Mouse (Mus musculus) fat pad, adult 2 months (tissue): ENCODE results near the gene Zfp882.
"Not testable (repeated sequence)": the region's sequence is repeated elsewhere in the genome, so short reads cannot be mapped to it uniquely, and the experiment has no call there.

Source experiments
- DNase-seq: peaks from one replicate; pipeline ENCODE4 v3.0.0-alpha.2; 2011; ENCODE audit warnings: low read depth, low spot score; ENCODE audit errors: extremely low read depth

Gene Zfp882

DNA sequence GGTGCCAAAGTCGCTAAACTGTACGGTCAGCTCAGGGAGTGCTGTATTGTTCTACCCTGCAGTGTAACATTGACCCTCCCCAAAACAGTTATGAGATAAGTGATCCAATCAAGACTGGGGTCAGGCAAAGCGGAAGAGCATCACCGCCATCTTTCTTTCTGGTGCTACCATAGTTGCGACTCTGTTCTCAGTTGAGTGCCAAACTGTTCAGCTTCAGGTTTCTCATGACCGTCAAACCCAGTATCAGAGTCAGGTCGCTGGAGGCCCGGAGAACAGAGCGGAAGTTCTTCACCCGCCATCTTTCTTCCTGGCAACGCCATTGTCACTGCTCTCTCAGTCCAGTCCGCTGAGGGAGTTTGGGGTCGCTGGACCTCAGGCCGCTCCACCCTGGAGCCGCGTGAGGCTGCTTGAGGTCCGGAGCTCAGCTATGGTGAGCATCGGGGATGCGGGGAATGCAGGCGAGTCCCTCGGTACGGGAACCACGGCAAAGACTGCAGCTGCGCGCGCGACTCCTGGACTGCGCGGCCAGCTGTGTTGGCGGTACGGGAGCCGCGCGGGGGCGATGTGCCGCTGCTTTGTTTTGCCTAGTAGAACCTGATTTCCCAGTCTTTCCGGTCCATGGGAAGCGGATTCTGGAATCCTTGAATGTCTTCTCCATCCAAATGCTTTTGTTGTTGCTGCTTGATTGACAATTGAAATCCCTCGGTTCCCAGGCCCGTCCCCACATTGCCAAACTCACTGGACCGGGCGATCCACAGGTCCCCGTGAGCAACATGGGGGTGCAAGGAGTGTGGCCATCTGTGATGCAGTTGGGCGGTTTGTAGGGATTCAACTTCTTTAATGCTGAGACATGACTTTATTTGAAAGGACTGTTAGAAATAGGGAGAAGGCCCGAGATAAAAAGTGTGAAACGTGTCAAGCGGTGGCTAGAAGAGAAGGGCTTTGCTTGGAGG, at the start of gene Zfp882, which contains the start of gene Zfp617:
TSS of gene Zfp882 (plus strand) at position 300 of the 953 bp plus-strand sequence.
TSS of gene Zfp617 (plus strand) at position 327 of the 953 bp plus-strand sequence.
- DNase-seq, result peak; percentile 54

DNA sequence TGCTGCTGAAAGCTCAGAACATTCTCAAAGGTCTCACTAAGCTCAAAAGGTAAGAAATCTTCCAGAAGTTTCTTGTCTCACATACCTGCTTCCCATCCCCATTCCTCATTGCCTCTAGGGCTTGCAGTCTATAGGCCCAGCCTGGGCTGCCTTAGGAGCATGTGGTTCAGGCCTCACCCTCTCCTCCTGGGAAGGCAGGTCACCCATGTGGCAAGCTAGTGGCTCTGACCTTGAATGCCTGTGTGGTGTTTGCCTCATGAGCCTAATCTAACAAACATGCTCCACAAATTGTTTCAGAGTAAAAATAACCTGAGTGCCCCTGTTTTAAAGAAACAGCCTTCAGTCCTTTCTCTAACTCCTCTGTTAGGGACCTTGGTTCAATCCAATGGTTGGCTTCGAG, 46.9 kb upstream of the Zfp882 start:
- not testable (repeated sequence) for DNase-seq

DNA sequence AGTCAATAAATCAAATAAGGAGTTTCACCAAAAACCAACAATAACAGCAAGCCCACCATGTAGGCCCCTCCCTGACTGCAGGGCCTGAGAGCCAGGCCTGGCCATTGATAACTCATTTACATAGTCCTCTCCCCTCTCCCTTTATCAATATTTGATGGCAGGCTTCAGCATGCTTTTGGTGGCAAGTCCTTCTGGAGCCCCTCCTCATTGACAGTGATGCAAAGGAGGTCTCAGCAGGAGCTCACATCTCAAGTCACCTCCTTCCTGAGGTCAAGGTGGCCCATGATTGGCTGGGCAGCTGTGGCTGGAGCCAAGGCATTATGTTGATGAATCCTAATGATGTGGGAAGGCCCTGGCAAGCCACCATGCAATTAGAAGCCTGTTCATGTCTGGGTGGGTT, 46.4 kb upstream of the Zfp882 start:
- DNase-seq, result not testable (repeated sequence)

DNA sequence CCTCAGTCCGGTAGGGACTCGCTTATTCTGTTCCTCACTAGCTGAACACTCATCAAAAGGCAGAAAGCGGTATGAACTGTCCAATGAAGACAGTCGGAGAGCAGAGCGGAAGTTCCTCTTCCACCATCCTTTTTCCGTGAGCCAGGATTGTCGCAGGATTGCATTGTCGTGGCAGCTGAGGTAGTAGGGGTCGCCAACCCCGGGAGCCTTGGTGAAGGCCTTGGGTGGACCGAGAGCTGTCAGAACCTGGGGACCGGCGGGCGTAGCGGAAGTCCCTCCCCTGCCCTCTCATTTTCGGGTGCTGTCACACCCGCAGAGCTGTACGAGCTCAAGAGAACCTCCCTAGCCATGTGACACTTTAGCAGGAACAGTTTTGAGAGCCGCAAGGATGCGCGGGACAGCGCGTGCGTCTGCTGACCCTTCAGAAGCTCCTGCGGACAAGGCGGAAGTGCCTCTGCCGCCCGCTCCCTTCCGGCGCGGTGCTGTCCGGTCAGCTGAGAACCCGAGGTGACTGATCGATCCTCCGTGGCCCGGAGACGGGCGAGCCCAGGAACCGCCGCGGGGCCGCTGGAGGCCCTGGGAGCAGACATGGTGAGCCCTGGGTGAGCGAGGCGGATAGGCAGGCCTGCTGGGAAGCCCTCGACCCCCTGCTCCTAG, 26.7 kb upstream of the Zfp882 start, which contains the start of gene Zfp709:
TSS of gene Zfp709 (plus strand) at position 402 of the 657 bp plus-strand sequence.
- DNase-seq, result peak; percentile 14

DNA sequence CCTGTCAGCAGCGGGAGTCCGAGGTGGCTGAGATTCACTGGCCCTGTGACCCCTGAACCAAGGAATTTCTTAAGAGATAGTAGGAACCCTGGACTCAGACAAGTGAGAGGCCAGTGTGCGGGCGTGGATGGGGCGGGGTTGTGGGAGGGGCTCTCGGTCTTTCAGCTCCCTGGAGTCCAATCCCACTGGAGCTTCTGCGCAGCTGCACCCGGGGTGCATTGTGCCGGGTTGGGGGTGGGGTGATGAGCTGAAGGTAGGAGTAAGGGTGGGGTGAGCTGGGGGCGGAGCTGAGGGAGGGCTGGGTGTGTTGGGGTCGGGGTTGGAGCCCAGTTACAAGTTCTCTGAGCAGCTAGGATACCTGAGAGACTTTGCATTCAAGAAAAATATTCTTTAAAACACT, 7.7 kb upstream of the Zfp882 start:
- DNase-seq, result not testable (repeated sequence)

DNA sequence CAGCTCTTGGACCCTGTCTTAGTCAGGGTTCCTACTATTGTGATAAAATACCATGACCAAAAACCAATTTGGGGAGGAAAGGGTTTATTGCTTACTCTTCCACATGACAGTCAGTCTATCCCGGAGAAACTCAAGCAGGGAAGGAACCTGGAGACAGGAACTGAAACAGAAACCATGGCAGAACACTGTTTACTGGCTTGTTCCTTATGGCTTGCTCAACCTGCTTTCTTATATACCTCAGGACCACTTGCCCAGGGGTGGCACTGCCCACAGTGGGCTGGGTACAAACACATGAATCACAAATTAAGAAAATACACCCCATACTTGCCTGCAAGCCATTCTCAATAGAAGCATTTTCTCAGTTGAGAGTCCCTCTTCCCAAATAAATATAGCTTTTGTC, 5.3 kb upstream of the Zfp882 start:
- DNase-seq, result not testable (repeated sequence)

DNA sequence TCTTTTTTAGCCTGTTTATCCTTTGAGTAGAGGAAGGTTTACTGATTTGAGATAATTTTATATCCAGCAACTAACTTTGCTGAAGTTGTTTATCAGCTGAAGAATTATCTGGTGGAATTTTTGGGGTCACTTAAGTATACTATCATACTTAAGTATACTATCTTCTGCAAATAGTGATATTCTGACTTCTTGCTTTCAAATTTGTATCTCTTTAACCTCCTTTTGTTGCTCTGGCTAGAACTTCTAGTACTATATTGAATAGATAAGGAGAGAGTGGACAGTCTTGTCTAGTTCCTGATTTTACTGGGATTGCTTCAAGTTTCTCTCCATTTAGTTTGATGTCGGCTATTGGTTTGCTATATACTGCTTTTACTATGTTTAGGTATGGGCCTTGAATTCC, 1.6 kb upstream of the Zfp882 start:
- no peak for DNase-seq

DNA sequence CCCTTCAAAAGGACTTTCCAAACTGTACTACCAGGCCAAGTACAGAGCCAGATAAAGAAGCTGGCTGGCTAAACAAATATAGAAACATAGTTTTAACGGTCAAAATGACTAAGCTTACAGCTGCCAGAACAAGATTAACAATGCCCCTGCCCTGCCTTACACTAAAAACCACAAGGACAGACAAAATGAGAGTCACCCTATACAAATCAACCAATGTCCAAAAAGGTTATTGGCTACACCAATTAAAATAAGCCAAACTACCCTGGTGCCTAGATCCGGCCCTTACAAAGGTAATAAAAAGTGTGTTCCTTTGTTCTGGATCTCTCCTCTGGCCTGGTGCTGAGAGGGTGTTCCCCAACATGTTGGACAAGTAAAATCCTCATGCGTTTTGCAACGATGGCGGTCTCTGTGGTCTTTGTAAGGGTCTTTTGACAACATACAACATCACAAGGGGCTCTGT, 580 bp upstream of the Zfp882 start:
- no peak for DNase-seq

DNA sequence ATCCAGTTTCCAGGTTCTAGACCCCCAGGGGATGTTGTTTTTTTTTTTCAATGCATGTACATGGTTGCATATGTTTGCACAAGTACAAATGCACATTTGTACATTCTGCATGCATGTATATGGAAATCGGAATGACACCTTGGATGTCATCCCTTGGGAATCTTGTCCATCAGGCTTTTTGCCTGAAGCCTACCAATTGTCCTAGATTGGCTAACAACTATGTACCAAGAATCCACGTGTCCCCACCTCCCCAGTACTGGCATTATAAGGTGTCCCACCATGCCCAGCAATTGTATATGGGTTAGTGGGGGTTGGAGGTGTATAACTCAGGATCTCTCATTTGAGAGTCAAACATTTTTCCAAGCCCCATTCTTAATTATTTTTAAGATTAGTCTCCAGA, 3.9 kb downstream of the Zfp882 start:
- DNase-seq, result no peak

DNA sequence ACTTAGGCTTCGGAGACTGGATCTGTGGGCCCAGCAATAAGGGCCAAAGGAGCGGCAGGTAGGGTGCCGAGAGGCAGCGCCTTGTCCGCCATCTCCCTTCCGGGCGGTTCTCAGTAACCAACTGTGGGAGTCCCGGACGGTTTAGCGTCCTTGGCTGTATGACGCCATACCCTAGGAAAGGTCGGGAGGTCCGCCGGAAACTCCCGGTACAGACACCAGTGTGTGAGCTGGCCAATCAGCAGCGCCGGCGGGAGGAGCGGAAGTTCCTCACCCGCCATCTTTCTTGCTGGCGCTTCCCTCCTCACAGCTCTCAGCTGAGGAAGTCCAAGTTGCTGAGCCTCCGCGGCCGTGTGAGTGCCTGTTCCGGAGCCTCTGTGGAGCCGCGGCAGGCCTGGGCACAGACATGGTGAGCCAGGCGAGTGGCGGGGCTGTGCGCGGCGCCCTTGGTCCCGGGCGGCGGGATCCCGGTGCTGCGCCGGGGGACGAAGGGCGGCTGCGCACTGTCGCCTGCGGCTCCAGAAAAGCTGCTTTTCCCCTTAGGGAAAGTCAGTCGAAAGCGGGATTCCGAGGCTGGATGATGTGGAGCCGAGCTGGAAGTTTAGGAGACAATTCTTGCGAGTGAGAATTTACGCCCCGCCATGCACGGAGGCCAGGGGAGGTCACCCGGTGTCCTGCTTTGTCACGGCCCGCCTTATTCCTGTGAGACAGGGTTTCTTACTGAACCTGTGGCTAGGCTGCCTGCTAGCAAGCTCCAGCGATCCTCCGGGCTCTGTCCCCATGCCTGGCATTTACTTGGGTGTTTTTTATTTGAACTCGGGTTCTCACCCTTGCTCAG, 14.4 kb downstream of the Zfp882 start:
- peak; percentile 66 for DNase-seq

DNA sequence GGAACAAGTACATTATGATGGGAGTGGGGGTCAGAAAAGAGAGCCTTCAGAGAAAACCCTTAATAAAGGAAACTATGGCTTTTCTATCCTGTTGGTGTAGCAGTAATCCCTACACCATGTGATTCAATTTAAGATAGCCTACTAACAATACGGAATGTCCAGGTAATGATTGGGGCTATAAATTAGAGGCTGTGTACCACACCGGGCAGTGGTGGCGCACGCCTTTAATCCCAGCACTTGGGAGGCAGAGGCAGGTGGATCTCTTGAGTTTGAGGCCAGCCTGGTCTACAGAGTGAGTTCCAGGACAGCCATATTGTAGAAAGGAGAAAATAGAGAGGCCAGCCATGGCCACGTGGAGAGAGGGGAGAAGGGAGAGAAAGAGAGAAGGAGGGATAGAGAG, 17.4 kb downstream of the Zfp882 start:
- no peak for DNase-seq

DNA sequence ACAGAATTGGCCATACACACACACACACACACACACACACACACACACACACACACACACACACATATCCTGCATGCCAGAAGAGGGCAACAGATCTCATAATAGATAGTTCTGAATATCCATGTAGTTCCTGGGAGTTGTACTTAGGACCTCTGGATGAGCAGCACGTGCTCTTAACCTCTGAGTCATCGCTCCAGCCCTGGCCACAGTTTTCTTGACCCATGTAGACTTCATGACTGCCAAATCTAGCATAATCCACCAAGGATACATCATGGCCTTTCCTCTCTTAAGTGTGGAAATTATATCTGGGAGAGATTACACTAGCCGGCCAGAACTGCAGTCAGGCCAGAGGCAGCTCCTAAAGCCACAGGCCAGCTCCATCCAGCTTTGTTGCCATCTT, 18.1 kb downstream of the Zfp882 start:
- DNase-seq, result no peak

DNA sequence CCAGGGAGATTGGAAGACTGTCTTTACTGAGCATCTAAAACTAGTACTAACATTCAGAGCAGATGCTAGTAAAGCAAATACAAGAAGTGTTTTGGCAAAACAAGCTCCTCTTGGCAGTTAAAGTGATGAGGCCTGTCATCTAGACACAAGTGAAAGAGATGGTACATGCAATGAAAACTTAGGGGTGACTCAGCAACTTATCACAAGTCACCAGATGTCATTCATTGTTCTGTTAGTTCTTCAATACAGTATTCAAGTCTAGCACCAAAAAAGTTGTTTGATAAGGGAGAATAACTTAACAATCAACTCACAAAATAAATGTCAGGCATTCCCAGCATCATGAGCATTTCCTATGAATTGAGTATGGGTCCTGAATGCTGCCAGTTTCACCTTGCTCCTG, 19.4 kb downstream of the Zfp882 start:
- no peak for DNase-seq

DNA sequence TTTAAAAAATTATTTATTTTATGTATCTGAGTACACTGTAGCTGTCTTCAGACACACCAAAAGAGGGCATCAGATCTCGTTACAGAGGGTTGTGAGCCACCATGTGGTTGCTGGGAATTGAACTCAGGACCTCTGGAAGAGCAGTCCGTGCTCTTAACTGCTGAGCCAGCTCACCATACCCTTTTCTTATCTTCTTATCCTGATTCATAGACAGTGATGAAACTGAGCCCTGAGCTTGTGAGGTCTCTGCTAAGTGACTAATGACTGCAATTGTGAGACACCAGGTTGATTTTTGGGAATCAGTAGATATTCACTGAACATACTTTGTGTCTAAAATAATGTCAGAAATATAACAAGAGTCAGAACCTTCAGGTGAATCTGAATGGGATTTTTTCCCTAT, 29.6 kb downstream of the Zfp882 start:
- not testable (repeated sequence) for DNase-seq

DNA sequence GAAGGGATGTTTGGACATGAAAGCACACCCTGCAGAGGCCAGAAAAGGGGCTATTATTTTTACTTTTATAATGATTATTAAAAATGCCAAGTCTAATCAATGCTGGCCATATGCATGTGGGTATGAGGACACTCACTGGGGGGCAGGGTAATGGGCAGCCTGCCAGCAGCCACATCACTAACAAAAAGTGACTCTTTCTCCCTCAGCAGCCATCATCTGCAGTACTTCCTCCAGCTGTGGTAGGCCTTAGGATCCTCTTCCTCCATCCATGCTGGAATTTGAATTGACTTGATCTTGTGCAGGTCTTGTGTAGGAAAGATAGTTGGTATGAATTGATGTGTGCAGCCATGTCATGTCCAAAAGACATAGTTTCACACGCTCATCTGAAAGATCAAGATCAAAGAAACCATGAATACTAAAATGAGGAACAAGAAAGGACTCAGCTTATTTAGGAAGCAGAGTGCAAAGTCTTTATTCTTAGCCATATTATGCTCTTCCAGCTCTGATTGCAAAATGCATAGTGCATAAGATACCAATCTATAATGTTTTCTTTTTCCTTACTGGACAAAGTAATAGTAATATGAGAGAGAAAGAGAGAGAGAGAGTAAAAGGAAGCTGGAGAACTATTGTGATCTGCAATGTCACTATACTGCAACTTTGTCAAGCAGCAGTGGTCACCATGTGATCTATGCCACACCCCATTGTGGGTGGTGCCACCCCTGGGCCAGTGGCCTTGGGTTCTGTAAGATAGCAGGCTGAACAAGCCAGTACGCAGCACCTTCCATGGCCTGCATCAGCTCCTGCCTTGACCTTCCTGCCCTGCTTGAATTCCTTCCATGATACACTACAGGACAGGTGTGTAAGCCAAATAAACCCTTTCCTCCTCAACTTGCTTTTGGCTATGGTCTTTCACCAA, 32.1 kb downstream of the Zfp882 start:
- DNase-seq, result no peak

DNA sequence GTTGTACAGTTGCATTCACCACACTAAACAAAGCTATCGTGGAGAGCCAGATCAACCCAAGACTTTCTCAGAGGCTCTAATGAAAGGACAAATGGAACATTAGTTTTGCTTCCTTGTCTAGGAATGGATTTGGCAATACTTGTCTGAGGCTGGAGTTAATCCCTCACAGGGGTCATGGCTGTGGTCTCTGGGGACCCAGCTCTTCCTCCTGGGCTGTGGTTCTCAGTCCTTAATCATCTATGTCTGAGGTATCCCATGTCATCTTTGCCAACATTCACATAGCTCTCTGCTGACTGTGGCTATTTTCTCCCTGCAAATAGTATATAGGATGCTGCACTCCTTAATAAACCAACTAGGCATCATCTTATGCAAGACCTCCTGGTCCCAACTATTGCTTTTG, 33.4 kb downstream of the Zfp882 start:
- no peak for DNase-seq

DNA sequence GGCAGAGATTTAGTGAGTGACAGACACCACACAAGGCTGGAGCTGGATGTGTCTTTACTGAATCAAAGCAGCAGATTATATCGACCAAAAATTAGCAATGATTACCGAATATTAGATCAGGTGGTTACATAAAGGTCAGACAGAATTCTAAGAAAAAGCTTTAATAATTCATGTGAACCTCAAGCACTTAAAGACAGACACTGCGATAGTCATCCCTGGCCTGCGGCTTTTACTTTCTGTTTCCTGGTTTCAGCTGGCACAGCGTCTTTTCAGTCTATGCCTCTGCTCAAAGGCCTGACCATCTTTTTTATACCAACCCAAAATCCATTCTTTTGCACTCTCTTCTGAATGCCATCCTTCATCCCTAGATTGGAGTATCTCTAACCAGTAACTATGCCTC, 40.2 kb downstream of the Zfp882 start:
- DNase-seq, result no peak

DNA sequence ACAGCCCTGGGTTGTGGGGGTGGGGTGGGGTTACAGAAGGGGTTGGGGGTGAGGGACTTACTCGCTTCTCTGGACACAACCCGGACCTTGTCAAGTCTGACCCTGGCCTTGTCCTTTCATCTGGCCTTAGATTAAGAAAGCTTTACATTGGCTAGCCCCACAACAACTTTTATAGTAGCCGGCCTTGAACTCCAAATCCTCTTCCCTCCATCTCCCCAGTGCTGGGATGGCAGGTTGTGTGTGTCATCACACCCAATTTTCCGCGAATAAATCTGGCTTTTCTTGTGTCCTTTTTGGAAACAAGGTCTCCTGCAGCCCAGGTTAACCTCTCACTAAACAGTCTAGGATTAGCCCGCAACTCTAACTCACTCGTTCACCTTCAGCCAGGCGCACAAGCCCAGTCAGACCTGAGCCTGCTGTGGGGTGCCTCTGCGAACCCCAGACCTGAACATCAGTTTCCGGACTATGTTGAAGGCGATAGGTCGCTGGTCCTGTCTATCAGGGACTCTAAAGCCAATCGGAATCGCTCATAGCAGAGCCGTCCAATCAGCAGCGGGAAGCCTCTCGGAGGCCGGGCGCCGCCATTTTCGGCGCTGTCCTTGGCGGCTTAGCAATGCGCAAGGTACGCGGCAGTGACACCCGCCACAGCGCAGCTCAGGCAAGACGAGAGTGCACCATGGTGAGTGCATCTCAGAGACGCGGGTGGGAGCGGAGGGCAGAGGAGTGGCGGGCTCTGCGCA, 42.2 kb downstream of the Zfp882 start, which contains the start of gene Zfp961:
TSS of gene Zfp961 (plus strand) at position 557 of the 740 bp plus-strand sequence.
- peak; percentile 82 for DNase-seq
